Mouse (Mus musculus) liver, embryonic 18 days (tissue): Measurements from ENCODE around the gene Rtbdn. TPM values are rescaled to one million over a fixed set of nuclear protein-coding genes. Genes with fewer than 3 reads are reported as not detected.

Experiments
- polyA plus RNA-seq: library from polyadenylated mRNA; depleted of rRNA; stranded (reverse); fragments of >200 nt; gene quantifications from 2 replicates; pipeline ENCODE4 v1.2.3, GENCODE M21; 2012; rRNA removed

Gene Rtbdn
- polyA plus RNA-seq, result not detected in 2 replicates

DNA sequence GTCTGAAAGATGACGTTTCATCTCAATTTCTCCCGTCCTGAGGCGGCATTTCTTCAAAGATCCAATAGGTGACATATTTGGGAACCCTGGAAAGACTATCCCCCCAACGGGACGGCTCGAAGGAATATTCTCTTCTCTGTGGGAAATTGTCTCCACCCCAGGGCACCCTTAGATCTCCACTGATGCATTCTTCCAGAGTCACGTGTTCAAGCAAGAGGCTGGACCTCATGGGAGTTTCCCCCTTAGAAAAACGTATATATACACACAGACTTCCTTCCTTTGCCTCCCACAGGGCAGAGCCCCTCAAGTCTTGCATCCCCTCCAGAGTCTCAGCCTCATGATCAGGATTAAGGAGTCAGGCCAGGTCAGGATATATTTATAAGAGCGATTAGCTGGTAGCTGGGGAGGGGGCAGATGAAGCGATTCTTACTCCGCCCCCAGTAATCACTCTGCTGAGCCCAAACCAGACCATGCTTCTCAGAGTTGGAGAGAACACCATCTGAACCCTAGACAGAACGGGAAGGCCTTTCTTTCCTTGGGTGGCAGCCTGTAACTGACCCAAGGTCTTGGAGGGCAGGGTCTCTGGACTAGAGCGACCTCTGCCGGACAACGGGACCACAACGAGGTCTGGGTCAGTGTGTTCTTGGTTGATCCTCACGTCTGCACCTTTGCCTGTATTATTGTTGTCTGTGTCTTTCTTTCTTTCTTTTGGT lies at the start of gene Rtbdn:
Gene Rtbdn (plus strand): TSS at position 464 of the 713 bp plus-strand sequence.

DNA sequence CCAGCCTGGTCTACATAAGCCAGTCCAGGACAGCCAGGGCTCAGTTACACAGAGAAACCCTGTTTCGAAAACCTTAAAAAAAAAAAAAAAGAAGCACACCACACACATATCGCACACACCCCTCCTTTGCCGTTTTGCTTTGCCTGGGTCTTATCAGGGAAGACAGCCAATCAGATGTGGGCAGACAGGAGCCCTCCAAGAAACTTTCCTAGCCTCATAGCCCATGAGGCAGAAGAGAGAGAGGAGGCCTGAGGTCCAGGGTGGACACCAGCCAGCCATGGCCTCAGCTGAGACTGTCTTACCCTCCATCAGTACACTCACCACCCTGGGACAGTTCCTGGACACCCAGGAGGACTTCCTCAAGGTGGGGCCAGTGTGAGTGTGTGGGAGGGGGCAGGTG lies 45.0 kb upstream of the Rtbdn start, which contains the start of gene Klf1:
Gene Klf1 (plus strand): TSS at position 177 of the 400 bp plus-strand sequence.

DNA sequence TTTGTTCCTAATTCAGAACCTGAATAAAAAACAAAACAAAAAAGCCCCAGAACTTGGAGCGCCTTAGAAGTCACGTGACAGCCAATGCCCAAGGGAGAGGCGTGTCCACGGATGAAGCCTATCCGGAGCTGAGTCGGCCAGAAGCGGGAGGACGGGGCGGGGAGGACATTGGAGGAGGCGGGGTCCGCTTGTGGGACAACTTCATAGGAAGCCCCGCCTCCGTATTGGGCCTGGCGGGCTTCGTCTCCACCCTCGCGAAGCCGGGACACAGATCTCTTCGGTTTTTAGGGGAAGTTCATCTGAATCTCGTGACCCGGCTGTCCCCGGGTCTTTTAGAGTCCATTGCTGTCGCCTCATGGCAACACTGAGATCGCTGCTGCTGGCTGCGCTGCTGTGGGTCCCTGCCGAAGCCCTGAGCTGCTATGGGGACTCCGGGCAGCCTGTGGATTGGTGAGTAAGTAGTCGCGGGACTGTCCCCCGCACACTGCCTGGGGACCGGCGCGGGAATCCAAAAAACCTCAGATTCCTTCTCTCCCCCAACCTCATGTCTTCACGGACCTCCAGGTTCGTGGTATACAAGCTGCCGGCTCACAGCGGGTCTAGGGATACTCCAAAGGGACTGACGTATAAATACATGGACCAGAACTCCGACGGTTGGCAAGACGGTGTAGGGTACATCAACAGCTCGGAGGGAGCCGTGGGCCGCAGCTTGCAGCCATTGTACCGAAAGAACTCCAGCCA lies 38.2 kb upstream of the Rtbdn start, which contains the start of gene Dnase2a:
Gene Dnase2a (plus strand): TSS at position 140 of the 741 bp plus-strand sequence.

DNA sequence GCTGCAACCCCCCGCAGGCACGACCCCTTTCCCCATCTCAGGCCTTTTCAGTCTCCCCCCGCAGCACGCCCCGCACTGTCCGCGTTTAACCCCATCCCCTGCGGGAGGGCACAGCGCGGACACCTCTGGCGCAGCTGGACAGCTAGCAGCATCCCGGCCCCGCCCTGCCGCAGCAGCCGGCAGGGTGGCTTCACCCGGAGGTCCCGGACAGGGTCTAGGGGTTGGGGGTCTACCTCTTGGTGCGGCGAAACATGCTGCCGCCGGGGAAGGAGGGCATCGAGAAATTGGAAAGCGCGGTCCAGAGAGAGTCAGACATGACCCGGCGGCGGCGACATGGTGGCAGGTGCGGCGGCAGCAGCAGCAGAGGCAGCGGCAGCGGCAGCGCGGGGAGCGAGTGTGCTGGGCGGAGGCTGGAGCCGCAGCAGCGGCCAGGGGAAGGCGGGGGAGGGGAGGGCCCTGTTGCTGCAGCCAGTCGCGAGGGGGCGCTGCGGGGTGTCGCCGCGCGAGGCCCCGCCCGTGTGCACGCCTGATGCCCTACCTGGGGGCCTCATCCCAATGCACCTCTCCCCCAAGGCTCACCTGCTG lies 9.7 kb upstream of the Rtbdn start, which contains the start of gene Mast1:
Gene Mast1 (minus strand): TSS at position 398 of the 585 bp plus-strand sequence.

DNA sequence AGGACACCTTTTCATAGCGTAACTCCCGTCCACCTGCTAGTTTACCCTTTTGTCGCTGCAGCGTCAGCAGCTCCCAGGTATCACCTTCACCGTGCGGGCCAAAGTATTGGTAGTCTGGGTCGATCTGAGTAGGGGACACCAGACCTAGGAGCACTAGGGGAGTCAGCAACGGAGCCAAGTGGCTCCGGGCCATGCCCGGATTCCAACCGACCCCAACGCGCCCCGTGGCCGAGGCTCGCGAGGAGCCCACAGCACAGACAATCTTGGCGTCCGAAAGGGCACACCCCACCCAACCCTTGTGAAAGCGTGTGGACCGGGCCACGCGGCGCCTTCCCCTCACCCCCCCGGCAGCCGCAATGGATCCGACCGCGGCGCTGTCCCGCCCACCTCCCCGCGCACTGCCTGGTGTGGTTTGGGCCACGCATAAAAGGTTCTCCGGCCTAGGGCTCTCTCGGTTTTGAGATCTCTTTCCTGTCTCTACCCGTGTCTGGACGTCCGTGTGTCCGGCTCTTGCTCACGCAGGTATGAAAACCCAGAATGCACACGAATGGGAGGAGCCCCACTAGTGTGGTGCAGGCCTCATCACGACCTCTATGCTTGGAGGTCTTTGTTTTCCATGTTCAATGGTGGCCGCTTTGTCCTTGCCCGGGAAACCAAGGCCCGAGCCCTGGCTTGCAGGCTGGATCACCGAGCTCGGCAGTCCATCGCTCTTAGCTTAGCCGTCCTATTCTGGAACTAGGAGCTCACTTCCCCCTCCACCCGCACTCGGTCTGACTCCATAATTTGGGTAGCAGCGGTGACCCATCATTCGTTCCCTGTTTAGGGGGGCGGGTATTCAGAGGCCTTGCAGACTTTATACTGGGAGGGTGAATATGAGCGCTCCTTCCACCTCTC lies 22.7 kb downstream of the Rtbdn start, which contains the start of the genes Gm49661, Prdx2 and Rnaseh2a:
Gene Gm49661 (minus strand): TSS at position 193 of the 894 bp plus-strand sequence.
Gene Prdx2 (plus strand): TSS at position 347 of the 894 bp plus-strand sequence.
Gene Rnaseh2a (minus strand): TSS at position 527 of the 894 bp plus-strand sequence.

DNA sequence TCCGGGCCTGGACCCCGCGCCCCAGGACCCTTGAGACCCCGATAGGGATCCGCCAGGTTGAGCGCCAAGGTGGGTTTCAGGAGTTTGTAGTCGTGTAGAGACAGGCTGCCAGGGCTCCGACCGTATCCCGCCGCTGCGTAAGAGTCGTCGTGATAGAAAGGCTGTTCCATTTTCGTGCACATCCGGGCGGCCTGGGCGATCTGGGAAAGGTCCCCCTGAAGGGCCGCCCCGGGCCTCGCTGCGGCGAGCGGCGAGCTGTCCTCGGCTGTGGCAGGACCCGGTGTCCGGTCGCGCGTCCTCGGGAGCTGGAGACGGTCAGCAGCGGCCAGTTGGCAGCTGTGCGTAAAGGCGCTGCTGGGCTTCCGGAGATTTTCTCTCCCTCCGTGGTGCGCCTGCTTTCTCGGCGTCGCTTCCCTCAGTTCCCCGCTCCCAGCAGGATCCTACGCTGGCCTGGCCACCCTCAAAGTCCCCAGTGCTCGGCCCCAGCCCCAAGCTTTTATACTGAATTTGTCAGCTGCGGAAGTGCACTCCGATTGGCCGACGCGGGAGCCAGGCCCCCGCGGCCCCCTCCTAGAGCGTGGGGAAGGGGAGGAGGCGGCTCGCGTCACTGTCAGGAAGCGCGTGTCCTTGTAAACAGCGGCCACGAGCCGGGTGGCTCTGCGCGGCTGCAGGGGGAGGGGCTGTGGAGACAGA lies 31.6 kb downstream of the Rtbdn start, which contains the start of gene Junb:
Gene Junb (minus strand): TSS at position 471 of the 693 bp plus-strand sequence.

DNA sequence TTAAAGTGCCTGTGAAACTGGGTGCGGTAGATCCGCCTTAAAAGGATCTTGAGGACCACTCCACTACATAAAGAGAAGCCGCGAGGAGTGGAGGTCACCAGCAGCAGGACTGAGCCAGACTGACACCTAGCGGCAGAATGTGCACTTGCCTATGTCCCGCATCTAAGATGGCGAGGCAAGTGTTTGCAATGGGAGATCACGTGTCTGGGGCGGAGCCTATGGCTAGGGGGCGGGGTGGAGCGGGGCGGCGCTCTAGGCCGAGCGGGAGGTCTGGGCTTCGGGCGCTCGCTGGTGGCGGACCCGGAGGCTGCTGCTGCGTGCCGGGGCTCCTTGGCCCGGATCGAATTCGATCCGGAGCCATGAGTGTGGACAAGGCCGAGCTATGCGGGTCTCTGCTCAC lies 43.6 kb downstream of the Rtbdn start, which contains the start of gene Hook2:
Gene Hook2 (plus strand): TSS at position 255 of the 400 bp plus-strand sequence.

Other genes starting within 250 kb of the Rtbdn start
- gene Lyl1, start 245.5 kb upstream of the Rtbdn start, polyA plus RNA-seq, result 27.0 and 27.4 TPM in 2 replicates
- gene G430095P16Rik, start 224.0 kb upstream of the Rtbdn start, polyA plus RNA-seq, result 4.8 and 5.8 TPM in 2 replicates
- gene Nfix, start 146.6 kb upstream of the Rtbdn start, polyA plus RNA-seq, result 1.3 and 1.7 TPM in 2 replicates
- 1.9 and 2.0 TPM in 2 replicates for gene Dand5, start 124.2 kb upstream of the Rtbdn start, polyA plus RNA-seq
- gene Gadd45gip1, start 115.5 kb upstream of the Rtbdn start, polyA plus RNA-seq, result 25.2 and 27.4 TPM in 2 replicates
- gene Rad23a, start 106.3 kb upstream of the Rtbdn start, polyA plus RNA-seq, result 108 and 113 TPM in 2 replicates
- gene Calr, start 100.1 kb upstream of the Rtbdn start, polyA plus RNA-seq, result 389 and 417 TPM in 2 replicates
- gene Farsa, start 90.0 kb upstream of the Rtbdn start, polyA plus RNA-seq, result 37.4 and 40.3 TPM in 2 replicates
- gene Syce2, start 74.9 kb upstream of the Rtbdn start, polyA plus RNA-seq, result 11.5 and 11.9 TPM in 2 replicates
- gene Gcdh, start 53.1 kb upstream of the Rtbdn start, polyA plus RNA-seq, result 84.3 and 97.5 TPM in 2 replicates
- 82.0 and 97.2 TPM in 2 replicates for gene Klf1, start 45.1 kb upstream of the Rtbdn start, polyA plus RNA-seq
- 12.9 and 13.0 TPM in 2 replicates for gene Dnase2a, start 38.4 kb upstream of the Rtbdn start, polyA plus RNA-seq
- gene Mast1, start 9.6 kb upstream of the Rtbdn start, polyA plus RNA-seq, result 0.07 and 0.08 TPM in 2 replicates
- gene Gm49661, start 22.4 kb downstream of the Rtbdn start, polyA plus RNA-seq, result 0.58 TPM in 1 of 2 replicates, not detected in the other
- gene Prdx2, start 22.6 kb downstream of the Rtbdn start, polyA plus RNA-seq, result 467 and 538 TPM in 2 replicates
- 37.4 and 40.1 TPM in 2 replicates for gene Rnaseh2a, start 22.8 kb downstream of the Rtbdn start, polyA plus RNA-seq
- gene Junb, start 31.7 kb downstream of the Rtbdn start, polyA plus RNA-seq, result 11.6 and 18.6 TPM in 2 replicates
- gene Hook2, start 43.6 kb downstream of the Rtbdn start, polyA plus RNA-seq, result 10.3 and 12.2 TPM in 2 replicates
- not detected in 2 replicates for gene Best2, start 67.5 kb downstream of the Rtbdn start, polyA plus RNA-seq
- gene Asna1, start 78.3 kb downstream of the Rtbdn start, polyA plus RNA-seq, result 63.3 and 64.0 TPM in 2 replicates
- gene Trir, start 79.8 kb downstream of the Rtbdn start, polyA plus RNA-seq, result 83.5 and 105 TPM in 2 replicates
- gene Tnpo2, start 89.9 kb downstream of the Rtbdn start, polyA plus RNA-seq, result 18.0 and 21.4 TPM in 2 replicates
- gene Fbxw9, start 113.1 kb downstream of the Rtbdn start, polyA plus RNA-seq, result 11.8 and 12.7 TPM in 2 replicates
- 0.26 TPM in 1 of 2 replicates, not detected in the other for gene Gm5741, start 121.0 kb downstream of the Rtbdn start, polyA plus RNA-seq
- 17.8 and 18.4 TPM in 2 replicates for gene Dhps, start 124.8 kb downstream of the Rtbdn start, polyA plus RNA-seq
- 39.8 and 41.3 TPM in 2 replicates for gene Wdr83os, start 133.7 kb downstream of the Rtbdn start, polyA plus RNA-seq
- 22.9 and 26.2 TPM in 2 replicates for gene Wdr83, start 134.3 kb downstream of the Rtbdn start, polyA plus RNA-seq
- 41.9 and 48.3 TPM in 2 replicates for gene Man2b1, start 136.3 kb downstream of the Rtbdn start, polyA plus RNA-seq
- gene Zfp791, start 176.1 kb downstream of the Rtbdn start, polyA plus RNA-seq, result 4.4 and 5.3 TPM in 2 replicates
- gene Cks1brt, start 204.9 kb downstream of the Rtbdn start, polyA plus RNA-seq, result not detected in 2 replicates